Mouse (Mus musculus) small intestine, adult 2 months (tissue): ENCODE results near the gene Fhdc1. TPM values are rescaled to one million over a fixed set of nuclear protein-coding genes. Genes with fewer than 3 reads are reported as not detected.

Experiments
- H3K27ac ChIP-seq: fragments of 200-500 bp; 2 replicates; pipeline ENCODE4 v1.5.1; 2012; ENCODE audit warnings: low read depth, low read length, control low read depth, inconsistent platforms; ENCODE audit not compliant: insufficient read depth
- H3K27me3 ChIP-seq: fragments of 200-500 bp; 2 replicates; pipeline ENCODE4 v1.6.1; 2012; ENCODE audit warnings: mild to moderate bottlenecking, moderate library complexity, low read length, inconsistent platforms; ENCODE audit not compliant: control insufficient read depth, insufficient read depth
- H3K36me3 ChIP-seq: fragments of 200-500 bp; 2 replicates; pipeline ENCODE4 v1.6.1; 2012; ENCODE audit warnings: mild to moderate bottlenecking, low read length, control low read depth, inconsistent platforms; ENCODE audit not compliant: control insufficient read depth, insufficient read depth
- H3K4me1 ChIP-seq: fragments of 200-500 bp; 2 replicates; pipeline ENCODE4 v1.6.1; 2012; ENCODE audit warnings: low read length, inconsistent platforms, mixed read lengths; ENCODE audit not compliant: control insufficient read depth, insufficient read depth, insufficient read length
- H3K4me3 ChIP-seq: fragments of 200-500 bp; 2 replicates; pipeline ENCODE4 v1.5.1; 2012; ENCODE audit warnings: low read depth, mild to moderate bottlenecking, control low read depth, inconsistent platforms, low read length, moderate library complexity
- CTCF ChIP-seq: fragments of 200-500 bp; IDR thresholded peaks from 2 replicates; pipeline ENCODE4 v1.5.1; 2012; ENCODE audit warnings: low read depth, mild to moderate bottlenecking, control low read depth, inconsistent platforms, low read length, moderate library complexity, mixed read lengths; ENCODE audit not compliant: insufficient replicate concordance, insufficient read length; ENCODE audit errors: extremely low read depth
- POLR2A ChIP-seq: fragments of 200-500 bp; IDR thresholded peaks from 2 replicates; pipeline ENCODE4 v1.6.1; 2012; ENCODE audit warnings: low read depth, mild to moderate bottlenecking, control low read depth, inconsistent platforms, low read length, moderate library complexity
- WGBS: fragments of 180-500 bp; shearing (Covaris S2); methylation state at CpG from one replicate; pipeline ENCODE4 v1.1.7; 2018; 5-methylcytosine and 5-hydroxymethylcytosine counted together
- polyA plus RNA-seq: library from polyadenylated mRNA; depleted of rRNA; stranded (reverse); fragments of >200 nt; gene quantifications from 2 replicates; pipeline ENCODE4 v1.2.3, GENCODE M21; 2012

The Fhdc1 gene
- polyA plus RNA-seq, 1 experiment = 1.3 TPM

GRCm38 (mm10) chr3:84461687-84462086, 18.5 kb downstream of the Fhdc1 start:
- WGBS = 19% methylated on average over 4 of the region's 4 CpGs
- H3K36me3 ChIP-seq = no peaks in the 10 kb centered on the region
- no peak overlapping the region for H3K4me3 ChIP-seq
- H3K4me1 ChIP-seq = peaks cover 17% of the 10 kb centered on the region; the same call in 1 of the 2 replicates
- TF ChIP-seq POLR2A = no peak
- H3K27ac ChIP-seq = peak overlapping the region; percentile 19; the same call in 1 of the 2 replicates
- H3K27me3 ChIP-seq = no peaks in the 10 kb centered on the region

- Histone ChIP-seq H3K27ac (peak overlapping the region; percentile 19), H3K4me1 (peaks cover 20% of the 10 kb centered on the region; the same call in 1 of the 2 replicates), H3K27me3 (no peaks in the 10 kb centered on the region), H3K36me3 (no peaks in the 10 kb centered on the region), H3K4me3 (no peak overlapping the region)
- TF ChIP-seq CTCF (no peak), POLR2A (no peak)
- WGBS = 9% methylated on average over 12 of the region's 12 CpGs
Measured at GRCm38 (mm10) chr3:84460952-84461351, 19.3 kb downstream of the Fhdc1 start.

GRCm38 (mm10) chr3:84460499-84460898, 19.7 kb downstream of the Fhdc1 start:
- Histone ChIP-seq H3K4me1 (peaks cover 21% of the 10 kb centered on the region; the same call in 1 of the 2 replicates), H3K27ac (peak overlapping the region; percentile 2; the same call in 1 of the 2 replicates), H3K36me3 (no peaks in the 10 kb centered on the region), H3K4me3 (no peak overlapping the region), H3K27me3 (no peaks in the 10 kb centered on the region)
- 40% methylated on average over 3 of the region's 3 CpGs for WGBS
- TF ChIP-seq CTCF (no peak), POLR2A (no peak)

GRCm38 (mm10) chr3:84455733-84456417, 24.4 kb downstream of the Fhdc1 start:
- Histone ChIP-seq H3K27ac (no peak overlapping the region), H3K27me3 (no peaks in the 10 kb centered on the region), H3K4me3 (no peak overlapping the region), H3K4me1 (peaks cover 12% of the 10 kb centered on the region; the same call in 1 of the 2 replicates), H3K36me3 (peaks cover 8% of the 10 kb centered on the region; the same call in 1 of the 2 replicates)
- WGBS = 30% methylated on average over 12 of the region's 12 CpGs
- TF ChIP-seq POLR2A = no peak

- H3K27ac ChIP-seq = no peak overlapping the region
- H3K27me3 ChIP-seq = no peaks in the 10 kb centered on the region
- TF ChIP-seq POLR2A = no peak
- no peak for TF ChIP-seq CTCF
- 63% methylated on average over 3 of the region's 3 CpGs for WGBS
- no peak overlapping the region for H3K4me3 ChIP-seq
- peaks cover 20% of the 10 kb centered on the region for H3K36me3 ChIP-seq
- no peaks in the 10 kb centered on the region; the same call in 1 of the 2 replicates for H3K4me1 ChIP-seq
Measured at GRCm38 (mm10) chr3:84450651-84451050, 29.6 kb downstream of the Fhdc1 start.

GRCm38 (mm10) chr3:84449015-84449414, 31.2 kb downstream of the Fhdc1 start:
- WGBS = 87% methylated on average over 9 of the region's 9 CpGs
- peaks cover 27% of the 10 kb centered on the region for H3K36me3 ChIP-seq
- no peaks in the 10 kb centered on the region for H3K27me3 ChIP-seq

GRCm38 (mm10) chr3:84447803-84448202, 32.4 kb downstream of the Fhdc1 start:
- 94% methylated on average over 5 of the region's 5 CpGs for WGBS
- Histone ChIP-seq H3K27me3 (no peaks in the 10 kb centered on the region), H3K4me1 (no peaks in the 10 kb centered on the region), H3K27ac (no peak overlapping the region), H3K36me3 (peaks cover 27% of the 10 kb centered on the region), H3K4me3 (no peak overlapping the region)
- TF ChIP-seq CTCF (no peak), POLR2A (no peak)

More at GRCm38 (mm10) chr3:84449015-84449414, 31.2 kb downstream of the Fhdc1 start:
- H3K4me1 ChIP-seq = no peaks in the 10 kb centered on the region
- TF ChIP-seq CTCF = no peak
- no peak for TF ChIP-seq POLR2A
- no peak overlapping the region for H3K4me3 ChIP-seq
- no peak overlapping the region for H3K27ac ChIP-seq
